Mouse (Mus musculus) neural tube, embryonic 11.5 days (tissue): ENCODE results near the gene Unc119b. TPM values are rescaled to one million over a fixed set of nuclear protein-coding genes. Genes with fewer than 3 reads are reported as not detected.
"Not testable (repeated sequence)": the region's sequence is repeated elsewhere in the genome, so short reads cannot be mapped to it uniquely, and the experiment has no call there.

Experiments
- ATAC-seq: fragments of 200-750 bp; cut with Nextera tagmentation; 2 replicates; pipeline ENCODE4 v1.8.0; 2017; ENCODE audit warnings: moderate number of reproducible peaks, mild to moderate bottlenecking, moderate TSS enrichment, moderate library complexity; ENCODE audit not compliant: insufficient read depth, low FRiP score, low TSS enrichment
- DNase-seq: peaks from one replicate; pipeline ENCODE4 v3.0.0-alpha.2; 2015; ENCODE audit warnings: low spot score
- H3K27ac ChIP-seq: fragments of 300-500 bp; sonication (generic); 2 replicates; pipeline ENCODE4 v1.5.1; 2014; ENCODE audit warnings: low read depth, mild to moderate bottlenecking, low read length
- H3K27me3 ChIP-seq: fragments of 300-500 bp; sonication (generic); 2 replicates; pipeline ENCODE4 v1.6.1; 2014; ENCODE audit warnings: mild to moderate bottlenecking, low read length, mixed read lengths; ENCODE audit not compliant: control insufficient read depth, insufficient read depth
- H3K36me3 ChIP-seq: fragments of 300-500 bp; sonication (generic); 2 replicates; pipeline ENCODE4 v1.6.1; 2014; ENCODE audit warnings: mild to moderate bottlenecking, low read length, moderate library complexity, mixed read lengths; ENCODE audit not compliant: control insufficient read depth, insufficient read depth
- H3K4me1 ChIP-seq: fragments of 300-500 bp; sonication (generic); 2 replicates; pipeline ENCODE4 v1.6.1; 2014; ENCODE audit warnings: low read length, mixed read lengths; ENCODE audit not compliant: control insufficient read depth, insufficient read depth
- H3K4me2 ChIP-seq: fragments of 300-500 bp; sonication (generic); 2 replicates; pipeline ENCODE4 v1.6.1; 2014; ENCODE audit warnings: low read depth, mild to moderate bottlenecking, moderate library complexity
- H3K4me3 ChIP-seq: fragments of 300-500 bp; sonication (generic); 2 replicates; pipeline ENCODE4 v1.5.1; 2014; ENCODE audit warnings: low read depth, low read length
- H3K9ac ChIP-seq: fragments of 300-500 bp; sonication (generic); 2 replicates; pipeline ENCODE4 v1.6.1; 2014; ENCODE audit warnings: mild to moderate bottlenecking, low read length
- H3K9me3 ChIP-seq: fragments of 300-500 bp; sonication (generic); 2 replicates; pipeline ENCODE4 v1.6.1; 2016; ENCODE audit warnings: low read length; ENCODE audit not compliant: control insufficient read depth
- WGBS: fragments of 180-500 bp; shearing (Covaris S2); extraction: QIAGEN DNeasy Blood & Tissue Kit; methylation state at CpG from one replicate; pipeline ENCODE4 v1.1.7; 2014; 5-methylcytosine and 5-hydroxymethylcytosine counted together
- polyA plus RNA-seq: library from polyadenylated mRNA; unstranded; fragments of >200 nt; fragmentation: Nextera tagmentation; extraction: Ambion mirVana; gene quantifications from 2 replicates; pipeline ENCODE4 v1.2.1, GENCODE M21; 2014

Gene Unc119b
- polyA plus RNA-seq, 1 experiment from 2014 or later: 73.4 TPM

GRCm38 (mm10) chr5:115074749-115075148, 60.0 kb downstream of the Unc119b start:
- no peaks in the 10 kb centered on the region for H3K27me3 ChIP-seq

GRCm38 (mm10) chr5:115073306-115073705, 61.5 kb downstream of the Unc119b start:
- H3K9me3 ChIP-seq, H3K9ac ChIP-seq, H3K4me2 ChIP-seq, H3K27ac ChIP-seq, DNase-seq, H3K27me3 ChIP-seq, ATAC-seq, H3K4me3 ChIP-seq, H3K4me1 ChIP-seq, H3K36me3 ChIP-seq: not testable (repeated sequence)
- WGBS: 16% methylated on average over 8 of the region's 8 CpGs

More at GRCm38 (mm10) chr5:115074749-115075148, 60.0 kb downstream of the Unc119b start:
- 88% methylated on average over 4 of the region's 4 CpGs for WGBS
- DNase-seq: no peak
- ATAC-seq: no peak
- Histone ChIP-seq H3K4me1 (peaks cover 3% of the 10 kb centered on the region; the same call in 1 of the 2 replicates), H3K9ac (no peak overlapping the region), H3K4me3 (no peak overlapping the region), H3K9me3 (no peaks in the 10 kb centered on the region), H3K4me2 (no peak overlapping the region), H3K36me3 (no peaks in the 10 kb centered on the region), H3K27ac (no peak overlapping the region)

Other genes with a start within 250 kb of the Unc119b start
- gene Oasl2, start 238.0 kb downstream of the Unc119b start, polyA plus RNA-seq: 0.81 and 1.8 TPM in 2 replicates
- 0.20 TPM in 1 of 2 replicates, not detected in the other for gene Oasl1, start 211.7 kb downstream of the Unc119b start, polyA plus RNA-seq
- gene 2210016L21Rik, start 192.8 kb downstream of the Unc119b start, polyA plus RNA-seq: 47.2 and 48.8 TPM in 2 replicates
- gene Hnf1a, start 163.9 kb downstream of the Unc119b start, polyA plus RNA-seq: not detected in 2 replicates
- gene Sppl3, start 123.8 kb downstream of the Unc119b start, polyA plus RNA-seq: 43.6 and 45.1 TPM in 2 replicates
- 27.2 and 29.5 TPM in 2 replicates for gene Gm10401, start 36.7 kb downstream of the Unc119b start, polyA plus RNA-seq
- gene Acads, start 15.6 kb downstream of the Unc119b start, polyA plus RNA-seq: 27.7 and 31.3 TPM in 2 replicates
- 50.1 and 56.9 TPM in 2 replicates for gene Mlec, start 23.2 kb upstream of the Unc119b start, polyA plus RNA-seq
- 11.4 and 12.3 TPM in 2 replicates for gene Cabp1, start 59.4 kb upstream of the Unc119b start, polyA plus RNA-seq
- gene Pop5, start 100.9 kb upstream of the Unc119b start, polyA plus RNA-seq: 121 and 122 TPM in 2 replicates
- 106 and 119 TPM in 2 replicates for gene Rnf10, start 137.9 kb upstream of the Unc119b start, polyA plus RNA-seq
- 58.5 and 61.0 TPM in 2 replicates for gene Coq5, start 144.7 kb upstream of the Unc119b start, polyA plus RNA-seq
- gene Dynll1, start 166.0 kb upstream of the Unc119b start, polyA plus RNA-seq: 1,631 and 1,672 TPM in 2 replicates
- 327 and 330 TPM in 2 replicates for gene Srsf9, start 192.2 kb upstream of the Unc119b start, polyA plus RNA-seq
- gene Gatc, start 206.2 kb upstream of the Unc119b start, polyA plus RNA-seq: 40.4 and 42.3 TPM in 2 replicates
- gene Triap1, start 206.2 kb upstream of the Unc119b start, polyA plus RNA-seq: 55.6 and 60.2 TPM in 2 replicates
- gene Cox6a1, start 214.0 kb upstream of the Unc119b start, polyA plus RNA-seq: 799 and 803 TPM in 2 replicates